Mouse (Mus musculus): Measurements from ENCODE around the gene Mlst8.

The Mlst8 gene

GRCm38 (mm10) chr17:24488662-24489264, 9.9 kb upstream of the Mlst8 start:
- DNase-seq (ENCODE audit: low spot score): no peak

DNA sequence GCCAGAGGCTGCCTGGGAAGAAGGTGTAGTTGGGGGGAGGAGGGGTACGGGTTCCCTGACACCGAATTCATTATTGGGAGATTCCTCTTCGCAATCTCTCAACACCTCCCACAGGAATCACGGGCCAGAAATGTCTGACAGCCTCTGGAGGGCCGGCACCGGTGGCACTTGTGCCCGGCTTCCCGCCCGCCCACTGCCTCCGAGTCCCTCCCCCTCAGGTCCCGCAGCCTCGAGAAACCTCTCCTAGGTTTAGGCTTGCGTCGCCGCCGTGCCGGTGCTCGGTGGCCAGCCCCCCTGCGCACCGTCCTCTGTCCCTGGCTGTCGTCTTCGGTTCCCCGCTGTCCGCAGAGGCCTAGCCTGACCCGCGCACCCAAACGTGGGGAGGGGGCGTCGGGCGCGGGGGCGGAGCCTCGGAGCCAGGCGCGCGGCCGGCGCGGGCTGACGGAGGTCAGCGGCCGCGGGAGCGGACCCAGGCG, 9.3 kb upstream of the Mlst8 start, which contains the start of gene Caskin1:
Caskin1 (plus strand) TSS at position 416 of the 476 bp plus-strand sequence.
- no peak for DNase-seq (ENCODE audit: low spot score)

GRCm38 (mm10) chr17:24485090-24485860, 6.4 kb upstream of the Mlst8 start:
- DNase-seq (ENCODE audit: low spot score): no peak

- no peak for DNase-seq (ENCODE audit: low spot score)
Observed at GRCm38 (mm10) chr17:24483495-24483894, 4.6 kb upstream of the Mlst8 start.

DNA sequence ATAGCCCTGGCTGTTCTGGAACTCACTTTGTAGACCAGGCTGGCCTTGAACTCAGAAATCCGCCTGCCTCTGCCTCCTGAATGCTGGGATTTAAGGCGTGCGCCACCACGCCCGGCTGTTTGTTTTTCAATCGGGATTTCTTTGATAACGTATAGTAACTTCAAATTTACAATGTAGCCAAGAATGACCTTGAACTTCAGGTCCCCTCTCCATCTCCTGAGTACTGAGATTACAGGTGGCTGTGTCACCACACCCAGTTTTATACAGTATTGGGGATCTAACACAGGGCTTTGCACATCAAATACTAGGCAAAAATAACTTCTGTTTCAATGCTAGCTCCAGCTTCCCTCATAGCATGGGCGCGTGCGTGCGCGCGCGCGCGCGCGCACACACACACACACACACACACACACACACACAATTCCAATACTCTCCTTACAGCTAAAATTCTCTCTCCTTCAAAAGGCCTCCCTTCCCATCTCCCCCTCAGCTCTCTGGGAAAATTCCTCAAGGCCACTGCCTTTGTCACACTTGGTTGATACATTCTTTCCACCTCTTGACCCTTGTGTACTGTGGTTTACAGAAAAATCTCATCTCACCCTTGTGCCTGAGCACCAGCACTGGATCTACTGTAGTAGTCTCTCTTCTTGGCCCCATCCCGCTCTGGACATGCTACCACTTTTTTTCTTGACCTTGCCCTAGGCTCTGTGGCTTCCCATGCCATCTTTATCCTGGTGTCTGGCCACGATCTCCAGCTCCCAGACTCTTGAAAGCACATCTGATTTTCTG, 2.3 kb upstream of the Mlst8 start:
- no peak for DNase-seq (ENCODE audit: low spot score)

GRCm38 (mm10) chr17:24480201-24480826, 1.4 kb upstream of the Mlst8 start:
- DNase-seq (ENCODE audit: low spot score): no peak

DNA sequence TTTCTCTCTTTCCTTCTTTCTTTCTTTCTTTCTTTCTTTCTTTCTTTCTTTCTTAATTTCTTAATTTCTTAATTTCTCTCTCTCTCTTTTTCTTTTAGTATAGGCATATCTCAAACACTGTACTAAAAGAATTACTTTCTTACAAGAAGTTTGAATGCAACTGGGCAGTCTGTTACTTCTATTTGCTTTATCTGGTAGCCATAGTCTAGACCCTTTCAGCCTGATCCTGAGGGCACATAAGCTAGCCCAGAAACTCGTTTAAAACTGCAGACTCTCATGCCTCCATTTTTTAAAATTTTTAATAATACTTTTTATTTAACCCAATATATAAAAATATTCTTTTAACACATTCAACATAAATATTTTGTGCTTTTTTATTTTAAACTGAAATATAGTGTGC, 553 bp upstream of the Mlst8 start:
- DNase-seq (ENCODE audit: low spot score): no peak

DNA sequence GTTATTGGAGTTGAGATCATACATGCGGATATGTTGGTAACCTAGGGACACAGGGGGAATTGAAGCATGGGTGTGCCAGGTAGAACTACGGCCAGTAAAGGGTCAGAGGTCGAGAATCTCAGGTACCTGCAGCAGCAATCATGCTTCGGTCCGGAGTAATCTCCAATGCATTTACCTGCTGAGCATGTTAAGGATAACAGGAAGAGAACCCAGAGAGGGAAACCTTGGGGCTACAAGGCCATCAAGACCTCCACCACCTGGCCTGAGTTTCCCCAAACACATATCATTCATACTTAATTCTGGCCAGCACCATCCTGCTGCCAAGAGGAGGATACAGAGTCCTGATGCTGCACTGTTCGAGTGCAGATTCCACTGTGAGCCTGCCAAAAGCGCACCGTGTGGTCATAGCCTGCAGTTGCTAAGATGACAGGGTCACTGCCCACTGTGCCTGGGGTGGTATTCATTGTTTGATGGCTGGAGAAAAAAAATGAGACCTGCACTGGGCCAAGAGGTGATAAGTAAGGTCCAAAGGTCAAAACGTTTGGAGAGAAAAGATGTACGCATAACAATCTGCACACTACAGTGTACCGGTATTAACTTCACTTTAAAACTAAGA, 785 bp downstream of the Mlst8 start:
- DNase-seq (ENCODE audit: low spot score): no peak

DNA sequence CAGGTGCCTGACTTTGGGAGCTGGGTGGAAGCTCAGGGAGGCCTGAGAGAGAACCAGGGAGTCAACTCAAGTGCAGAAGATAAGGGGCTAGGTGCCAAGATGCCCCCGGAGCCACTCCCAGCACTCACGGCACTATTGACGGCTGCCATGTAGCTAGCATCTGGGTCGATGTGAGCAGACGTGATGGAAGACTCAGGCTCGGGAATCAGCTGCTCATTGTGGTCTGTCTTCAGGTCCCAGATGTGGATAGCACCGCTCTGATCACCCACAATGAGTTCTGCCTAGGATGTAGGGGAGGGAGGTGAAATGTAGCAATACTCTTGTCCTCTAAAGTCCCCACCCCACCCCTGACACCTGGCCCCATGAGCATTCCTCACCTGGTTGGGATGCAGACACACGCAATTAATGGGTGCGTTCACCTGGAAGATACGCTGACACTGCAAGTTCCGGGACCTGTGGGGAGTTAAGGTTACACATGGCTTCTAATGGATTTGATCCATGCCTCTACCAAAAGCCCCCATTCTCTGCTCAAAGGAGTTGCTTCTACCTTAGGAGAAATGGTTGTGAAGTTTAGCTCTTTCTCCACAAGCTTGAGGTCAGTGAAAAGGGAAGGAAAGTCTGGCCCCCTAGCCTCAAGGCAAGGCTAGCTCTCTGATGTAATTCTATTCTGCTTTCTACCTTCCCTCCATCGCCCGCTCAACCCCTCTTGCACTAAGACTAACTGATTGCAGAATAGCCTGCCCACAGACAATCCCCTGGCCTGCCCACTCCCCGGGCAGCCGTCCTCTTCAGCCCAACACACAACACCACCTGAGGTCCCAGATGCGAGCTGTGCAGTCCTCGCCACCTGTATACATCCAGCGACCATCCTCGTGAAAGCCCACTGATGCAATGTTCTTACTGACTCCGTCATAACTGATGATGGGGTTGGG, 1.6 kb downstream of the Mlst8 start:
- DNase-seq (ENCODE audit: low spot score): no peak

- no peak for DNase-seq (ENCODE audit: low spot score)
Observed at GRCm38 (mm10) chr17:24476022-24476776, 2.7 kb downstream of the Mlst8 start.

- no peak for DNase-seq (ENCODE audit: low spot score)
Observed at GRCm38 (mm10) chr17:24475586-24475985, 3.3 kb downstream of the Mlst8 start.

- peak; percentile 41 for DNase-seq (ENCODE audit: low spot score)
Observed at GRCm38 (mm10) chr17:24474557-24474956, 4.3 kb downstream of the Mlst8 start.

DNA sequence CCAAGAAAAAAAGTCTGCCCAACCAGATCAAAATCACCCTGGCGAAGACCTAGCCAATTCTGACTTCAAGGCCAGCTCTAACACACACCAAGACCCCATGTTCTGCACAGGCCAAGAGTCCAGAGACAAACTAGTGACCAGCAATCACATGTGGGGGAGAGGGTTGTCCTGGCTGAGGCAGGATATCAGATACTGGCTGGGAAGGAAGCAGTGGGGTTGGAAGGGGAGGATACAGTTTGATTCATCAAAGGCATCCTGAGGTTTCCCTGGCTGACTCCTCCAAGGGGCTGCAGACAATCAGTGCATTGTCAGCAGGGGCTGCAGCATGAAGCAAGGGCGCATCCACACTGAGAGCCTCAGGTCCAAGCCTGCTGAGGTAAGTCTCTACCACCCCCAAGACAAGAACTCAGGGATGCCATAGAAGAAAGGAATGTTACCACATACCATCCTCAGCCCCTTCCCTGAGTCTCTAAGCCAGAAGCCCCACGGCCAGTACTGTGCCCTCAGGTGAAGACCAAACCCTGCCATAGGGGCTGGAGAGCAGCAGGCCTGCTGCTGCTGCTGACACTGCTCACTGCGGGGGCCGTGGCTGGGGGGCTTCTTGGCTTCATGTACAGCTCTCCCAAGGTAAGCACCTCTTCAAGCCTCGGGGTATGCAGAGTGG, 5.1 kb downstream of the Mlst8 start, which contains the start of gene Bricd5:
Bricd5 (plus strand) TSS at position 273 of the 664 bp plus-strand sequence.
- DNase-seq (ENCODE audit: low spot score): no peak

- peak; percentile 64 for DNase-seq (ENCODE audit: low spot score)
Observed at GRCm38 (mm10) chr17:24472512-24472911, 6.4 kb downstream of the Mlst8 start.

GRCm38 (mm10) chr17:24470701-24471527, 8.0 kb downstream of the Mlst8 start:
- no peak for DNase-seq (ENCODE audit: low spot score)

- DNase-seq (ENCODE audit: low spot score): peak; percentile 98
Observed at GRCm38 (mm10) chr17:24469910-24470602, 8.8 kb downstream of the Mlst8 start, which contains the start of the genes E4f1 and Pgp. Gene E4f1, minus strand, starts transcription at chr17:24470313. Gene Pgp, plus strand, starts transcription at chr17:24470392.

DNA sequence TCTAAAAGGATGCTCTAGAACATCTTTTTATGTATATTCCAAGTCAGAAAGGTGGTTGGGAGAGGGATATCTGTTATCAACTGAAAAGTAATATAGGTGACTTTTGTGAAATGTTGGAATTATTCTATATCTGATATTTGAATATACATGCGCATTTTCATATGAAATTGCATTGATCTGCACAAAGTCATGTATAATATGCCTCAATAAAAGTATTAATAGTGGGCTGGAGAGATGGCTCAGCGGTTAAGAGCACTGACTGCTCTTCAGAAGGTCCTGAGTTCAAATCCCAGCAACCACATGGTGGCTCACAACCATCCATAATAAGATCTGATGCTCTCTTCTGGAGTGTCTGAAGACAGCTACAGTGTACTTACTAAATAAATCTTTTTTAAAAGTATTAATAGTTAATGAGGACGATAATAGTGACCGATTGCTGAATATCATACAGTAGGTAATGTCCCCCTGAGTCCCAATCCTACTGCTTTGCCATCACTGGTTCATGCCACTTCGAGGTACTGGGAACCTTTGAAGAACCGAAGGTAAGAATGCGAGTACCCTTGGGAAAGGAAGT, 9.5 kb downstream of the Mlst8 start:
- no peak for DNase-seq (ENCODE audit: low spot score)
